ENCODE assay signal across 12 mouse cellular contexts in the genomic region with DNA sequence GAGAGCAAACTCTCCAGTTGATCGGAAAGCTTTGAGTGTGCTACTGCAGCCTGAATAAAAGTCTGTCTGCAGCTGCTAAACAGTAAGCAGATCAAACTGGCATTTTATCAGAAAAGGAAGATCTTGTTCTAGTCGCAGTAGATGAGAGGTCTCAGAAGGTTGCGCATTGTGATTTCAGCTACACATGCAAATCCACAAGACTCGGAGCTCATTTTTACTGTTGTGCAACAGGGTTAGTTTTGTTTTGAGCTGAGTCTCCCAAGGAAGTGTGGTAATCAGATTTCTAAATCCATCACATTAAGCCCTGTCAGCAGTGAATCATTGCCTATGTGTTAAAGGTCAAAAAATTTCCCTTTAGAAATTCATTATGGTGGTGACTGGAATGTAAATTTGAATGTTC.
A peak's percentile ranks its signal among the peaks of the same experiment; 100 is the strongest.
DNase-seq lines count a peak whose midpoint lies in the region; ATAC-seq and TF ChIP-seq lines count a peak whose summit lies in the region.
"Had no signal": no experiment of that assay in that cellular context is flagged by ENCODE, and none has a peak within 500 bp of the region (broad histone marks: within the 10 kb centered on the region; RNA-seq: fewer than 3 reads in every experiment).

No protein-coding gene starts in this region.

- no peaks in the 10 kb centered on the region for H3K36me3 ChIP-seq in C2C12 (ENCODE audit: control insufficient read depth, insufficient read depth)
- H3K36me3 ChIP-seq: embryonic facial prominence, embryonic 13.5 days; neural tube, embryonic 15.5 days had no signal

- no peaks in the 10 kb centered on the region for H3K79me3 ChIP-seq in C2C12 (ENCODE audit: low read depth)

- H3K4me3 ChIP-seq in C2C12 (ENCODE audit: insufficient read depth, poor library complexity, severe bottlenecking), result no peak overlapping the region
- H3K4me3 ChIP-seq: embryonic facial prominence, embryonic 13.5 days; left cerebral cortex, adult 2 months; neural tube, embryonic 15.5 days had no signal

- DNase-seq in kidney, adult 11 months, result peak; percentile 14
- DNase-seq in kidney, postnatal 10 days, result no peak
- peak; percentile 46 for DNase-seq in adrenal gland, postnatal 14 days
- DNase-seq in lung, postnatal 14 days, result peak; percentile 24
- DNase-seq in c-Kit-positive CD71-positive TER-119-positive erythroid progenitor cells, embryonic 14.5 days (ENCODE audit: low spot score), result no peak
- no peak for DNase-seq in right cerebral cortex, adult 2 months (ENCODE audit: low spot score in 2 of 2)

- H3ac ChIP-seq in C2C12 (ENCODE audit: control insufficient read depth, insufficient read length, low read depth), result no peak overlapping the region

- no peaks in the 10 kb centered on the region for H3K79me2 ChIP-seq in C2C12 (ENCODE audit: control insufficient read depth, insufficient read depth)

- TF ChIP-seq CTCF in C2C12 (IDR thresholded peaks at IDR 0.05; ENCODE audit: control insufficient read depth, insufficient read depth, insufficient read length), result no peak

- H3K27me3 ChIP-seq in C2C12 (ENCODE audit: control insufficient read depth, insufficient read depth, insufficient read length), result no peaks in the 10 kb centered on the region
- H3K27me3 ChIP-seq: embryonic facial prominence, embryonic 13.5 days; neural tube, embryonic 15.5 days had no signal

- no peak for ATAC-seq in cerebellum, adult (ENCODE audit: insufficient number of reproducible peaks, low FRiP score, low TSS enrichment)
- ATAC-seq: intestine, embryonic 16.5 days had no signal

TF ChIP-seq in C2C12, 6 proteins besides CTCF, POLR2A, EP300 and RAD21:
- TF ChIP-seq CEBPB (IDR thresholded peaks at IDR 0.05; ENCODE audit: low read depth), result peak; percentile 87
- TF ChIP-seq MYOD1 (IDR thresholded peaks at IDR 0.05; ENCODE audit: control insufficient read depth, insufficient read length, low read depth), result no peak

Comparison
In these comparisons a context has a peak if more than half of its experiments do, and no peak if none do; other contexts are left out.
1. DNase-seq: peak in kidney, adult 11 months (single experiment), adrenal gland, postnatal 14 days (single experiment) and lung, postnatal 14 days (single experiment); none in kidney, postnatal 10 days (single experiment), c-Kit-positive CD71-positive TER-119-positive erythroid progenitor cells, embryonic 14.5 days (single experiment) and right cerebral cortex, adult 2 months (0 of 2).